Mouse (Mus musculus): ENCODE measurements at regions not wholly inside any gene's neighbourhood (a gene's known extent, or its start where the extent isn't known, plus 50 kb on each side); places are given as distances from the start of the nearest gene placed in this dataset.
"Not testable (repeated sequence)": the region's sequence is repeated elsewhere in the genome, so short reads cannot be mapped to it uniquely, and the experiment has no call there.

DNA sequence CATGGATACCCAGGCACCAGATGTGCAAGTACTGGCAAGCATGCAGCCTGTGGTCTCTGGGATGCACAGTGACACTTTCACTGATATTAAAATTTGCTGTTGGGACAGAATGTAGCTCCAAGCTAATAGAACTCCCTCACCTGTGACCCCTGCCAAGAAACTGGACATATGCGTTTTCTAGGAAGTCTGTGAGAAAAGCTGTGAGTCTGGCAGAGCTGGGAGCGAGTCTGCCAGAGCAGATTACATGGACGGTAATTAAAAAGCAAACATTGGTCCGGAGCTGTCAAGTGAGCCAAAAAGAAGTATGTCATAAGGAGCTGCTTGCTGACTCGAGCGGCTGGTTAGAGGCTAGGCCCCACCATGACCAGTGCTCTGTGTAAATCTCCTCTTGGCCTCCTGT is 147.1 kb downstream of the Tsen15 start:
- Histone ChIP-seq H3K4me3 (no peak overlapping the region), H3K4me1 (no peaks in the 10 kb centered on the region), H3K27ac (replicated peaks) (no peak overlapping the region), H3K36me3 (no peaks in the 10 kb centered on the region), H3K4me2 (no peak overlapping the region), H3K9me3 (no peaks in the 10 kb centered on the region), H3K9ac (no peak overlapping the region), H3K27me3 (replicated peaks) (no peaks in the 10 kb centered on the region)
- no peak for ATAC-seq (ENCODE audit: extremely low read depth, insufficient number of reproducible peaks, low FRiP score, low TSS enrichment)
- WGBS = 58% methylated on average over 6 of the region's 6 CpGs

DNA sequence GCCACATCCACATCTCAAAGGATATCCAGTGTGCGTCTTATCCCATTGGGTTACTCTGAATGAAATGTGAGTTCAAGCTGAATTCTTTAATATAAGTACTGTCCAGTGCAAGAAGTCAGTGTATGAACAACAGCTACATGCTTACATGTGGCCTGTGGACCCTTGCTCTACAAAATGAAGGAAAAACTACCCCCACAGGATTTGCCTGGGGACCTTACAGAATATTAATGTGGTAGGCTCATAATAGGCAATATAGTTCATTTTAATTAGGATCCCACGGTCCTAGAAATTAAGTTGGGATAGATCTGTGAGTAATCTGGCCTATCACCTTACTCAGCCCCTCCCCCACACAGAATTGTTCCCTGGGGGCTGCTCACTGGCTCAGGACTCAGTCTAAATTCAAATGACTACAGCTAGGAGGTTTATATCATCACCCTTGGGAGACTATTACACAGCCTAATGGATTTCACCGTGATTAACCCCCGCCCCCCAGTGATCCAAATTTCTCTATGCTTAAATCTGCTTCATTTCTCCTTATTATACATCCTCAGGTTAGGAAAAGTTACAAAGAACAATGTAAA is 145.4 kb upstream of the 1700025G04Rik start:
- Histone ChIP-seq H3K4me1 (no peaks in the 10 kb centered on the region), H3K4me3 (no peak overlapping the region), H3K9me3 (no peaks in the 10 kb centered on the region), H3K4me2 (no peak overlapping the region), H3K9ac (no peak overlapping the region), H3K27ac (replicated peaks) (no peak overlapping the region), H3K36me3 (no peaks in the 10 kb centered on the region), H3K27me3 (replicated peaks) (no peaks in the 10 kb centered on the region)
- WGBS = 82% methylated on average over 4 of the region's 4 CpGs
- no peak for ATAC-seq (ENCODE audit: extremely low read depth, insufficient number of reproducible peaks, low FRiP score, low TSS enrichment)

DNA sequence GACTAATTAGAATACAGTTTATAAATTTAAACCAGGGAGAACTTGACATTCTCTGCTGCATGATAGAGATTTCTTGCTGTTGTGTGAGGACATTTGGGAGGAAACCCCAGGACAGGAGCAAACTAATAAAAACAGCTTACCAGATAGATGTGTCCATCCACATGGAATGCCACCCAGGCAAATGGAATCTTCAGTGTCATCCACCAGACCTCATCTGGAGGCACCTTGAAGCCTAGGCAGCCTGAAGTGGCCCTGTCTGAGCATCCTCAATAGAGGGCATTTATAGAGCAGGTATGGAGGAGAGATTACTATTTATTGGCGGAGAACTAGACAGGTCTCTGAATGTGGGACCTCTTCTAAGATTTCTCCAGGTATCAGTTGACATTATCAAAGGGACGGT is 144.8 kb upstream of the 1700025G04Rik start:
- ATAC-seq (ENCODE audit: extremely low read depth, insufficient number of reproducible peaks, low FRiP score, low TSS enrichment) = no peak

DNA sequence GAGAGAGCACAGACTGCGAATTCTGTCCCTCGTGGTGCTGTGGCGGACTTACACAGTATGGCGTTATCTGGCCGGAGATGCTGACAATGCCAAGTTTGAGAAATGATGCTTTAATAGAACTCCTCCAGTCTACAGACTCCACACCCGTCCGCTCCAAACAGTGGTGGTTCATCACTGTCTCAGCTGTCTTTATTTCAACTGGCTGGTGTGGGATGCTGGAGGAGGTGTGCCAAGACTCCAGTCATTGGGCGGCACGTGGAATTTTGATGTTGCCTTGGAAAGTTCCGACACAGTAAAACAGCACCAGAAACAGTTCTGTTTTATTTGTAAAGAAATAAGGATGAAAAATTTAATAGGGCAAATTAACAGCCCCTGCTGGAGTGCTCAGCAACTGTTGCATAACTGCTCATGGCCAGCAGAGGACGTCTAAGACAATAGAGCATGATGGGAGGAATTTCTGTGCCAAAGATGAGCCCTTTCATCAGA is 141.8 kb upstream of the 1700025G04Rik start:
- peaks cover 17% of the 10 kb centered on the region for H3K4me1 ChIP-seq
- 69% methylated on average over 11 of the region's 11 CpGs for WGBS
- H3K4me2 ChIP-seq = no peak overlapping the region
- H3K27ac ChIP-seq (replicated peaks) = no peak overlapping the region
- no peaks in the 10 kb centered on the region for H3K36me3 ChIP-seq
- no peaks in the 10 kb centered on the region for H3K27me3 ChIP-seq (replicated peaks)
- H3K9ac ChIP-seq = no peak overlapping the region
- no peak for ATAC-seq (ENCODE audit: extremely low read depth, insufficient number of reproducible peaks, low FRiP score, low TSS enrichment)
- H3K9me3 ChIP-seq = peaks cover 3% of the 10 kb centered on the region; the same call in 1 of the 2 replicates
- no peak overlapping the region for H3K4me3 ChIP-seq

More for the DNA sequence above, 144.8 kb upstream of the 1700025G04Rik start:
- Histone ChIP-seq H3K9me3 (no peaks in the 10 kb centered on the region), H3K4me2 (no peak overlapping the region), H3K4me3 (no peak overlapping the region), H3K36me3 (no peaks in the 10 kb centered on the region), H3K4me1 (peaks cover 4% of the 10 kb centered on the region), H3K27ac (replicated peaks) (no peak overlapping the region), H3K27me3 (replicated peaks) (no peaks in the 10 kb centered on the region), H3K9ac (no peak overlapping the region)
- 86% methylated on average over 2 of the region's 2 CpGs for WGBS

DNA sequence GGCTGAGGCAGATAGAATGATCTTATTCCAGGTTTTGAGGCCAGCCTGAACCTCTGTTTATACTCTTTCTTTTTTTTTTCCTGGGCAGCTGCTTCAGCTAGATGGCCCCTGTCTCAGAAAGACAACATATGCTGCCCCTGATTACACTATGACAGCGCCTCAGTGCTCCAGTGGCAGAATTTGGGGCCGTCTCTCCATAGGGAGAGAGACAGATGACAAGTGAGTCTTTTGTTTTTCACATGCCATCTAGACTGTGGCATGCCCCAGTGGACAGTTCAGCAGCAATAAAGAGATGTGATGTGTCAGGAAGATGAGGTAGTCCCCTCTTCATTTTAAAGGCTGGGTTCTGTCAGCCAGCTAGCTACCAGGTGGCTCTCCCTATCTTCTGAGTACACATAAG is 139.8 kb upstream of the 1700025G04Rik start:
- H3K36me3 ChIP-seq = no peaks in the 10 kb centered on the region
- no peak overlapping the region for H3K27ac ChIP-seq (replicated peaks)
- H3K9me3 ChIP-seq = peaks cover 5% of the 10 kb centered on the region; the same call in 1 of the 2 replicates
- peaks cover 17% of the 10 kb centered on the region for H3K4me1 ChIP-seq
- 73% methylated on average over 2 of the region's 2 CpGs for WGBS
- ATAC-seq (ENCODE audit: extremely low read depth, insufficient number of reproducible peaks, low FRiP score, low TSS enrichment) = no peak
- no peaks in the 10 kb centered on the region for H3K27me3 ChIP-seq (replicated peaks)
- no peak overlapping the region for H3K4me2 ChIP-seq
- H3K4me3 ChIP-seq = no peak overlapping the region
- H3K9ac ChIP-seq = no peak overlapping the region

DNA sequence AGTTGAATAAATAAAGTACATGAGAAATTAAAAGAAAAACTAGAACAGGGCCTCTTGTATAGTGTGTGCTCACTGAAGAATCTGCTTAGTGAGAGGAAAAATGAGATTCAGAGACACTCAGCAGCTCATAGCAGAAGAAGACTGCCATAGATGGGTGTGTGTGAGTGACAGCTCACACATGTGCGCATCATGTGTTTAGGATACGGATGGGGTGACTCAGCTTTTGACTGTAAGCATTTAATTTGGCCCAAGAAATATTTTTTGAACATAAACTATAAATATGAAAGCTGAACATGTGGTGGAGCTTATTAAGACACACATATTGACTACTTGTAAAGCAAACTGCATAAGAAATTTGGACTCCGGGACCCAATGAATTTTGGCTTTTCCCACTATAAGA is 136.1 kb upstream of the 1700025G04Rik start:
- Histone ChIP-seq H3K9ac (no peak overlapping the region), H3K27ac (replicated peaks) (no peak overlapping the region), H3K27me3 (replicated peaks) (no peaks in the 10 kb centered on the region), H3K36me3 (no peaks in the 10 kb centered on the region), H3K4me2 (no peak overlapping the region), H3K9me3 (peaks cover 5% of the 10 kb centered on the region; the same call in 1 of the 2 replicates), H3K4me3 (no peak overlapping the region), H3K4me1 (peaks cover 32% of the 10 kb centered on the region)
- WGBS = 89% methylated on average over 3 of the region's 3 CpGs
- no peak for ATAC-seq (ENCODE audit: extremely low read depth, insufficient number of reproducible peaks, low FRiP score, low TSS enrichment)

DNA sequence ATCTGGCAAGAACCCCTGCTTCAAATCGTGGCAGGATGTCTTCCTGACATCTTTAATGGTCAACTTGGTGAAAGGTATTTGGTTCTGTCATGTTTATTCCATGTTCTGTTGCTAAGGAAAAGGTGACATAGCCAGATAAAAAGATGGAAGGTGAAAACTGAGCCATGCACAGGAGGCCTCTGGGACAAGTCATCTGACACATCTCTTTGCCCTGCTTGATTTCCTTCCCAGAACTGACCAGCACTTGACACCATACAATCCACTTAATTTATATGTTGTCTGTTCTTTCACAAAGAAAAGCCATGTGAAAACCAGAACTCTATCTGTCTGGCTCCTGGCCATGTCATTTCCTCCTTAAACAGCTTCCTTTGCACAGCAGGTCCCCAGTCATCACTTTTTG is 133.7 kb upstream of the 1700025G04Rik start:
- no peak overlapping the region for H3K9ac ChIP-seq
- H3K27me3 ChIP-seq (replicated peaks) = no peaks in the 10 kb centered on the region
- peak overlapping the region; percentile 67 for H3K27ac ChIP-seq (replicated peaks)
- WGBS = 16% methylated on average over 1 of the region's 1 CpGs
- no peak overlapping the region for H3K4me3 ChIP-seq
- H3K9me3 ChIP-seq = peaks cover 5% of the 10 kb centered on the region; the same call in 1 of the 2 replicates
- no peaks in the 10 kb centered on the region for H3K36me3 ChIP-seq
- peaks cover 23% of the 10 kb centered on the region for H3K4me1 ChIP-seq
- no peak for ATAC-seq (ENCODE audit: extremely low read depth, insufficient number of reproducible peaks, low FRiP score, low TSS enrichment)
- H3K4me2 ChIP-seq = no peak overlapping the region

DNA sequence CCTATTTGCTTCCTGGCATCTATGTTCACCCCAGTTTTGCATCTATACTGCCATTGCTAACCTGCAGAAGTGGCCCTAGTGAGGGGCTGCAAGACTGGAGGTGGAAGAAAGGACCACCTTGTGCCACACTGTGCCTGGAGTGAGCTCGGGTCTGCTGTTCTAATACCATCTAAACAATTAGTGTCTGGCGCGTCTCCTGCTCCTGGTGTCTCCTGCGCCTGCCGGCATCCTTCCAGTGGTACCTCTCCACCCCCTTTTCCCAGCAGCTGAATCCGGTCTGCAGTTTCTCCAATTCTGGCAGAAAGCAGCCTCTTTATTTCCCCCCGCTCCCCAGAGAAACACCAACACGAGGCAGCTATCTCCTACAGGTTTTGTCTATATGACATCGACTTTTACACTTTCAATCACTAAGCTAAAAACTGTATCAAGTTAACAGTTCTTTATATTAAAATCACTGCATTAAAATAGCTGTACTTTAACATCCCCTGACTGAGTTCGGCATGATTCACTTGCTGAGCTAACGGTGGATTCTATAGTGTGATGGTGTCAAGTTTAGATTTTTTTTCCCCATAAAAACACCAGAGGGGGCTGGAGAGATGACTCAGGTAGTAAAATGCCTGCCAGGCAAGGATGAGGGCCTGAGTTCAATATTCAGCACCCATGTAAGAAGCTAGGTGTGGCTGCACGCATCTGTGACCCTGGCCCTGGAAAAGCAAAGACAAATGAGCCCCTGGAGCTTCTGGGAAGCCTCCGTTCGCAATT is 131.1 kb upstream of the 1700025G04Rik start:
- H3K36me3 ChIP-seq = no peaks in the 10 kb centered on the region
- WGBS = 77% methylated on average over 14 of the region's 14 CpGs
- no peaks in the 10 kb centered on the region for H3K9me3 ChIP-seq

DNA sequence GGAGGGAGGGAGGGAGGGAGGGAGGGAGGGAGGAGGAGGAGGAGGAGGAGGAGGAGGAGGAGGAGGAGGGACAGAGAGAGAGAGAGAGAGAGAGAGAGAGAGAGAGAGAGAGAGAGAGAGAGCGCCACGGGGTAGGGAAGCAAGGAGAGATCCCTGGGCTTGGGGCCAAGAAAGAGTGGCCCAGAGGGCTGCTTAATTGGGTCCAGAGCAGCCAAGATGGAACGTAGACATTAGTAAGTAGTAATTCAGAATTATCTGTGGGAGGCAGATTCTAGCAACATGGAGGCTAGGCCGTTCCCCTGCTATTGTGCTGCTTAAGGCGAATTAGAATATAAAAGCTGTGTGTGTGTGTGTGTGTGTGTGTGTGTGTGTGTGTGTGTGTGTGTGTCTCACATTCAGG is 129.8 kb upstream of the 1700025G04Rik start:
- H3K36me3 ChIP-seq; H3K27ac ChIP-seq (replicated peaks); H3K27me3 ChIP-seq (replicated peaks); ATAC-seq (ENCODE audit: extremely low read depth, insufficient number of reproducible peaks, low FRiP score, low TSS enrichment); H3K4me2 ChIP-seq; H3K4me3 ChIP-seq; H3K9ac ChIP-seq; H3K9me3 ChIP-seq: not testable (repeated sequence)
- WGBS = 52% methylated on average over 5 of the region's 5 CpGs
- peaks cover 33% of the 10 kb centered on the region for H3K4me1 ChIP-seq

More for the DNA sequence above, 131.1 kb upstream of the 1700025G04Rik start:
- peaks cover 33% of the 10 kb centered on the region for H3K4me1 ChIP-seq
- no peaks in the 10 kb centered on the region for H3K27me3 ChIP-seq (replicated peaks)
- no peak for ATAC-seq (ENCODE audit: extremely low read depth, insufficient number of reproducible peaks, low FRiP score, low TSS enrichment)
- no peak overlapping the region for H3K4me3 ChIP-seq
- no peak overlapping the region for H3K9ac ChIP-seq
- no peak overlapping the region for H3K4me2 ChIP-seq
- no peak overlapping the region for H3K27ac ChIP-seq (replicated peaks)

DNA sequence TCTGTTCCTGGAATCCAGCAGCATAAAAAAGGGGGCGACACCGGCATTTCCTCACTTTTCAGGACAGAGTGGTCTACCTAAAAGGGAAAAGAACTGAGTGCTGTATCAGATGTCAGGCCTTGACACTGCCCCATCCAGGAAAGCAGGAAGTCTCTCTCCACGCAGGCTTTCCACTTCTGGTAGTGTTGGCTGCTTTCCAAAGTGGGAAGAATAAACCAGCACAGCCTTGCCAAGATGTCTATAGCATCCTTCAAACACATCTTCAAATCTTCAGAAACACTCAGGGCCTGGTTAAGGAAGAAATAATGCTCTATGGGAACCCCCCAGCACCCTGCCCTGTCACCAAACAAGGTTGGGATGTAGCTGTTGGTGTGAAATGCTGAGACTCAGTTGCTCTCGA is 127.5 kb upstream of the 1700025G04Rik start:
- Histone ChIP-seq H3K4me3 (no peak overlapping the region), H3K36me3 (no peaks in the 10 kb centered on the region), H3K4me2 (no peak overlapping the region), H3K9me3 (no peaks in the 10 kb centered on the region), H3K4me1 (peaks cover 18% of the 10 kb centered on the region), H3K9ac (no peak overlapping the region), H3K27ac (replicated peaks) (no peak overlapping the region), H3K27me3 (replicated peaks) (no peaks in the 10 kb centered on the region)
- ATAC-seq (ENCODE audit: extremely low read depth, insufficient number of reproducible peaks, low FRiP score, low TSS enrichment) = no peak
- WGBS = 42% methylated on average over 4 of the region's 4 CpGs

DNA sequence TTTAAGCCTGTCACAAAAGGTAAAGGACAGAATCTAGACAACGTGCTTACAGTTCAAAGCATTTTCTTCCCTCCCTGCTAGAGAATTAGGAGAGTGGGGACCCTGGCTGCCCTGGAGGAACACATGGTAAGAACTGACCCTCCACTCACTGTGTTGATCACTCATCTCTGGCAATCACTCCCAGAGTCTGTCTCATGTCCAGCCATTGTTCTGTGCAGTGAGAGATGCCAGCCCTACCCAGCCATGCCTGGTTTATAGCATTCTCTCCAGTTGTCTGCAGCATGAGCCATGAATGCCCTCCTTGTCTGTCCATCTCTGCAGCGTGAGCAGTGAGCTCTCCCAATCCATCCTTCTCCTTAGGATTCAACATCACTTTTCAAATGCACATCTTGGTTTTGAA is 124.5 kb upstream of the 1700025G04Rik start:
- Histone ChIP-seq H3K27me3 (replicated peaks) (no peaks in the 10 kb centered on the region), H3K9ac (no peak overlapping the region), H3K9me3 (peaks cover 1% of the 10 kb centered on the region; the same call in 1 of the 2 replicates), H3K36me3 (no peaks in the 10 kb centered on the region), H3K27ac (replicated peaks) (no peak overlapping the region), H3K4me2 (no peak overlapping the region), H3K4me3 (no peak overlapping the region), H3K4me1 (peaks cover 18% of the 10 kb centered on the region)
- ATAC-seq (ENCODE audit: extremely low read depth, insufficient number of reproducible peaks, low FRiP score, low TSS enrichment) = no peak
- 64% methylated on average over 2 of the region's 2 CpGs for WGBS

DNA sequence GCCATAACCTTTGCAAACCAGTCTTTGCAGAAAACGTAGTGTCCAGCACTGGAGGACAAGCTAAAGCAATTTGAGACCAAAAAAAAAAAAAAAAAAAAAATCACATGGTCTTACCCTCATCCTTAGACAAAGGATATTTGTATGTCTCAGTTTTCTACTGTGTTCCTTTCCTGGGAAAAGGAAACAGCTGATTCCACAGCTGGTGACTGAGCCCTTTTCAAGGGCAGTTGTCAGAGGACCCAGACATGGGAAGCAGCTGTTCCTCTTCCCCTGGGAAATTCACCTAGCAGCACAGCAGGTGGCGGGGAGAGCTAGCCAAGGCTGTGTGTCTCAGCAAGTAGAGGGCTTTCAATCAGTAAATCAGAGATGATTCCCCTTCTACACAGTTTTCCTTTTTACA is 113.3 kb upstream of the 1700025G04Rik start:
- Histone ChIP-seq H3K36me3 (no peaks in the 10 kb centered on the region), H3K27ac (replicated peaks) (no peak overlapping the region), H3K4me3 (no peak overlapping the region), H3K4me1 (no peaks in the 10 kb centered on the region), H3K4me2 (no peak overlapping the region), H3K27me3 (replicated peaks) (no peaks in the 10 kb centered on the region), H3K9me3 (peaks cover 5% of the 10 kb centered on the region; the same call in 1 of the 2 replicates), H3K9ac (no peak overlapping the region)
- no peak for ATAC-seq (ENCODE audit: extremely low read depth, insufficient number of reproducible peaks, low FRiP score, low TSS enrichment)
- WGBS = 57% methylated on average over 2 of the region's 2 CpGs
